Mouse (Mus musculus) common myeloid progenitor, adult 5-6 weeks (primary cell): Measurements from ENCODE around the gene D430041D05Rik. TPM values are rescaled to one million over a fixed set of nuclear protein-coding genes. Genes with fewer than 3 reads are reported as not detected.

Experiments used
- ATAC-seq: replicated peaks from 2 replicates; pipeline ENCODE4 v1.8.0; 2016; ENCODE audit warnings: low read depth, mild to moderate bottlenecking, moderate TSS enrichment, inconsistent platforms; ENCODE audit not compliant: poor library complexity, severe bottlenecking
- total RNA-seq: library from RNA; stranded (forward); fragments of 200-1000, 187-1606 nt; gene quantifications from 2 replicates; pipeline ENCODE4 v1.2.3, GENCODE M21; 2017

Gene D430041D05Rik
- total RNA-seq, 1 experiment from 2014 or later, result not detected

DNA sequence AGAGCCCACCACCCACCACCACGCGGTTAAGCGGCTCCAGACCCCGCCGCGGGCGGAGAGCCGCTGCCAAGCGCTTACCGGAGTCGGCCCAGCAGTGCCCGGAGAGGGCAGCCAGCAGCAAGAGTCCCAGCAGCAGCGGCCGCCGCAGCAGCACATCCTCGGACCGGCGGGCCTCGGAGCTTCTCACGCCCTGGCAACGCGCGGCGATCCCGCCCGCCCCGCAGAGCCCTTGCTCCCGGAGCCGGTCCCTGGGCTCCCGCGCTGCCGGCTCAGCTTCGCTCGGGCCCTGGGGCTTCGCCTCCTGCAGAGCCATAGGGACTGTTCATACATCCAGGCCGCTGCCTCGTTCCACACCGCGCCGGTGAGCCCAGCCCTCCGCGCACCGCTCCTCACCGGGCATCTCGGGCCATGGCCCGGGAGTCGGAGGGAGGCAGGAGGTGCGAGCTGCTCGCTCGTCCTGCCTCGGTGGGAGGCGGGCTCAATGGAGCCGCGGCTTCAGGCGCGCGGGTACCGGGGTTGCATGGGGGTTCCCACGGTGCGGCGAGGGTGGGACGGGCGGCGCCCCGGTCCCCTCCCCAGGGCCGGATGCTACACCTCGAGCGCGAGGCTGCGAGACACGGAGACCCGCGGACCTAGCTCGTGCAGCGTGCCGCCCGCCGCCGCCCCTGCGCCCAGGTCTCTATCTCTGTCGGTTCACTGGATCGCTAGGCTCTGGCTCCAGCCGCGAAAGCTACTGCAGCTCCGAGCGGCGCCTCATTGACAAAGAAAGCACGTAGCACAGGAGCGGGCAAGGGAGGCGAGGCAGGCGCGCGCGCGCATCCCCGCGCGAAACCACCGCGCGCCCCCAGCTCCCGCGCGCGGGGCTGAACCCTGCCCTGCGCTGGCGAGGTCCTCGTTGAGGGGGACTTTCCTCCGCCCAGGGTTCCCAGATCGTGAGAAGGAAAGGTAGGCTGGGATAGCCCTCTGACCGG lies 677 bp downstream of the D430041D05Rik start:
- peak; percentile 25; the same call in 1 of the 2 replicates for ATAC-seq

- no peak for ATAC-seq
Observed at GRCm38 (mm10) chr2:104408351-104408750, 2.5 kb downstream of the D430041D05Rik start.

GRCm38 (mm10) chr2:104407913-104408312 lies 2.9 kb downstream of the D430041D05Rik start:
- ATAC-seq, result no peak

DNA sequence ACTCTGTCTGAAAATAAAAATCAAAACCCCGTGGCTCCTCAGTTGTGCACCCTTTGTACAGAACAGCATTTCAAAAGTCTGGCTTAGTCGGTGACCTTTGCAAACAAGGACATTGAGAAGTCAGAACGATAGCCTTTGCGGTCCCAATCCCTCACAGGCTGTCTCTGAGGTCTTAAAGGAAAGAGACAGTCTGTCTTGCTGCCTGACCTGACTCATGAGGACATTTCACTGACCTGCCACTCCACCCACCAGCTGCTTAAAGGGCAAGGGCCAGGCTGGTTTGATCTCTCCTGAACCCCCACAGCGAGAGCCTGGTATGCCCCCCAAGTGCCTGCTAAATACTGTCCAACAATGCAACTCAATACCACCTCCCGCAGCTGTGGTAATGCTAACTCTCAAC lies 6.8 kb downstream of the D430041D05Rik start:
- ATAC-seq, result no peak

DNA sequence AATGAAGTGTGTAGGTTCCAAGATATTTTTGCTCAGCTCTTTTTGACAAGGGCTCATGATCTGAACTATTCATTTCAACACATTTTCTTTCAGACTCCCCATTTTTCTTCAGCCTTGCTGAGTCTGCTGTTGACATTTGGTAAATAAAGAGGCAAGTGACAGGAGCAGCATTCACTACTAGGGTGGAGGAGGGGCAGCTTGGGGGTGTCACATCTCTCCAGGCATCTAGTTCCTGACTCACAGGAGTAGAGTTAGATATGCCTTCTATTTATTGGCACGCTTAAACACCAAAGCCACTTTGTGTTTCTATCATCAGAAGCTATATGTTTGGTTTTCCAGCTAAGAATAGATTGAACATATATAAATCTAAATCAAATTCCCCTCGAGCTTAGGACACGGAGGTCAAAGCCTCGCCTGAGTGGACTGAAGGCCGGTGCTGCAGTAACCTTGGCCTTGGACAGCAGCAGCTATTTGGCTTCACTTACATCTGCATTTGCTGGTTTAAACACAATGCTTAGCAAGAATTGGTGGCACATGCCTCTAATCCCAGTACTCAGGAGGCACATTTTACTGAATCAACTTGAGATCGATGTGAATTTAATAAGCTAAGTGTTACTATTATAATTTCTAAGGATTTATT lies 12.0 kb downstream of the D430041D05Rik start:
- no peak for ATAC-seq

DNA sequence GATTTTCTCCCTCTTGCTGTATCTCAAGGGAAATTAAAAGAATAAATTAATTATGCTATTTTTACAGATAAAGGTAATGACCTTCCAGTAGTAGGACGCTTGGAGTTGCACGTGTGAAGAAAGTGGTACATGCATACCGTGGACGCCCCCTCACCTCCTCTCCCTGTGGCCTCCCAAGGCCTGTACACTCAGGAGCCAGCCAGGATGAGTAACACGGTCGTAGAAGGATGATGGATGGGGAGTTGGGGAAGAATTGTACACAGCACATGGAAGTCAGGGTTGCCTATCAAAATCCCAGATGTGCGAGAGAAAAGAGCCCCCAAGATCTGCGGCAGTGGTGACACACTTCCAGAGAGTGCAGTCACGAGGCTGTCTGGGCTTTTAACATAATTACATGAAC lies 14.9 kb downstream of the D430041D05Rik start:
- no peak for ATAC-seq

- no peak for ATAC-seq
Observed at GRCm38 (mm10) chr2:104394769-104395168, 16.0 kb downstream of the D430041D05Rik start.

- no peak for ATAC-seq
Observed at GRCm38 (mm10) chr2:104392700-104393312, 18.0 kb downstream of the D430041D05Rik start.

- ATAC-seq, result no peak
Observed at GRCm38 (mm10) chr2:104389231-104389630, 21.6 kb downstream of the D430041D05Rik start.

DNA sequence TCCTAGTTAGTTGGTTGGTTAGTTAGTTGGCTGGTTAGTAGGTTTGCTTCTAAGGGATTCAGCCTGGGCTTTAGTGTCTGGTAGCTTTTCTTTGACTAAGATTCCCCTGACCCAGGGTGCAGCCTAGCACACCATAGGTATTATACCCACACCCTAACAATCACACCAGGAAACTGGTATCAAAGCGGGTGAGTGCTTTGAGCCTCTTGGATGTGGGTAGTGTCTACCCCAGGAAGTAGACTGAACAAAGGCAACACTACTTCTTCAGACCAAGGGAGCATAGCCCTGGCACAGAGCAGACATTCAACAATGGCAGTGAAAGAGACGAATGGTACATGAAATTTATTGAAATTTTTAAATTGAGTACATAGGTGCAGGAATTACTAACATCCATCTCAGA lies 24.9 kb downstream of the D430041D05Rik start:
- no peak for ATAC-seq

- ATAC-seq, result no peak
Observed at GRCm38 (mm10) chr2:104383589-104383988, 27.2 kb downstream of the D430041D05Rik start.

- no peak for ATAC-seq
Observed at GRCm38 (mm10) chr2:104382813-104383212, 28.0 kb downstream of the D430041D05Rik start.

- ATAC-seq, result no peak
Observed at GRCm38 (mm10) chr2:104379304-104379703, 31.5 kb downstream of the D430041D05Rik start.

DNA sequence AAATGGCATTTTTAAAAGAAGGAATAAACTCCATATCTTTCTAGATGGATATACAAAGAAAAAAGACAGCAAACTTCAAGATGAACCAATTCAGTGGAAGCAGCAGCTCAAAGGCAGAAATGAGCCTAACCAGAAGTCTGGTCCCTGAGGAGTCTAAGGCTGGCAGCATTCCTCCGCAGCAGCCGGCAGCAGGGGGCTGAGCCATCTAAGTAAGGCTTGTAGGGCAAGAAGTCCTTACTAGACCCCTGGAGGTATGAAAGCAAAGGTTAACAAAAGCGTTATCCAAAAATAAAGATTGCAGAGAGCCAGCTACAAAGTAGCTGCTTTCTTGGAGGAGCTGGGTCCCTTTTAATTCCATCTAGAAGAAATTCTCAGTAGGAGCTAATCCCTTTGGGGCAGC lies 32.0 kb downstream of the D430041D05Rik start:
- ATAC-seq, result no peak

- no peak for ATAC-seq
Observed at GRCm38 (mm10) chr2:104377990-104378389, 32.8 kb downstream of the D430041D05Rik start.

DNA sequence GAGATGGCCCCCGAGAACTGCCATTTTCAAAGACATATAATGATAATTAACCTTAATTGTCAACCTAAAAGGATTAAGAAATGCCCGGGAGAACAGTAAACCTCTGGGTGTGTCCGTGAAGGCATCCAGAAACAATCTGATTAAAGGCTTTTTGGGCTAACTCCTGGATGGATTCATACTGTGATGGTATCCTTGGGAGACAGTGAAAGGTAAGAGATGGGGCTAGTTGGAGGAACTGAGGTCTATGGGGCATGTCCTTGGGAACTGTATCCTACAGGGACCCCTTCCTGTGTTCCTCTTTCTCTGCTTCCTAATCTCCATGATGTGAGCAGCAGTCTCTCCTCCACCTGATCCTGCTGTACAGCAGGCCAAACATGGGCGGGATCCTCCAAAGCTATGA lies 38.7 kb downstream of the D430041D05Rik start:
- no peak for ATAC-seq

GRCm38 (mm10) chr2:104371606-104372130 lies 39.1 kb downstream of the D430041D05Rik start:
- ATAC-seq, result no peak

DNA sequence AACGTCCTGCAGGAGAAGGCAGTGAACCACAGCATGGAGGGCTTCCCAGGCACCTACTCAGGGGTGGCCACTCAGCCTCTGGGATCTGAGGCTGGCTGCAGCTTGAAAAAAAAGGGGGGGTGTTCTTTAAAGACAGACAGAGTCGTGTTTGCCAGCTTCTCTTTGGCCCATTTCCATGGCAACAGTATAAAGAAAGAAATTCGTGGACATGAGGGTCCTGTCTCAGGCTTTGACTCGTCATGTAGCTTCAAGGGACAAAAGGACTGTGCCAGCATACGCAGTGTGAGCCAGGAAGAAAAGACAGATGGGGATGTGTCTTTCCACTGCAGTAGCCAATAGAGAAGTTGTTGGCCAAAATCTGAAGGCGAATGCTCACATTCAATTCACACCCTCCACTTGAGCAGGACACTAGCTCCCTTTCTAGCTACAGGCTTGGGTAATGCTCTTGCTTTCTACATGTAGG lies 42.9 kb downstream of the D430041D05Rik start:
- no peak for ATAC-seq

GRCm38 (mm10) chr2:104367291-104367690 lies 43.5 kb downstream of the D430041D05Rik start:
- ATAC-seq, result no peak

DNA sequence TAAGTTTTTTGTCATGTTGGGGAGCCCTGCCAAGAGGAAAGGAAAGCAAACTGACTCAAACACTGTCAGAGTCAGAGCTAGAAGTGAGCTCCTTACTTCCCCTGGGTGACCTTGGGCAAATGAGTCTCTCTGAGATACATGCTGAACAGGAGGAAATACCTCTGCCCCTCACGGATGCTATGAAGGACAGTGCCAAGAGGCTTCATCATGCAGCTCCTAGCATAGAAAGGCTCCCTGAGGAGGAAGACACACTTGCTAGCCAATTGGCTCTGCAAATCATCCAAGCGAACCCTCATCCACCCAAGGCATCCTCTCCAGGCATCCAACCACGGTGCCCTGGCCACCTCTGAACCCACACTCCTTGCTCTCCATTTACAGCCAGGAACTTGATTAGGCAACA lies 51.5 kb downstream of the D430041D05Rik start:
- no peak for ATAC-seq
